Mouse (Mus musculus): Measurements from ENCODE around the gene Phb.
"Not testable (repeated sequence)": the region's sequence is repeated elsewhere in the genome, so short reads cannot be mapped to it uniquely, and the experiment has no call there.

The Phb gene

GRCm38 (mm10) chr11:95650981-95651380 is 15.8 kb upstream of the Phb start:
- DNase-seq = no peak

GRCm38 (mm10) chr11:95657449-95657848 is 9.3 kb upstream of the Phb start:
- no peak for DNase-seq

GRCm38 (mm10) chr11:95667177-95667576 is 420 bp downstream of the Phb start:
- peak; percentile 69 for DNase-seq

- not testable (repeated sequence) for DNase-seq
Measured at GRCm38 (mm10) chr11:95668086-95668485, 1.3 kb downstream of the Phb start.

- no peak for DNase-seq
Measured at GRCm38 (mm10) chr11:95675498-95675897, 8.7 kb downstream of the Phb start.

GRCm38 (mm10) chr11:95676307-95676706 is 9.6 kb downstream of the Phb start:
- peak; percentile 76 for DNase-seq

- DNase-seq = no peak
Measured at GRCm38 (mm10) chr11:95677925-95678701, 11.4 kb downstream of the Phb start.

- no peak for DNase-seq
Measured at GRCm38 (mm10) chr11:95681995-95682601, 15.3 kb downstream of the Phb start.

GRCm38 (mm10) chr11:95682946-95683345 is 16.2 kb downstream of the Phb start:
- DNase-seq = no peak

- DNase-seq = peak; percentile 76
Measured at GRCm38 (mm10) chr11:95686031-95686430, 19.3 kb downstream of the Phb start.

- DNase-seq = peak; percentile 70
Measured at GRCm38 (mm10) chr11:95687084-95687656, 20.4 kb downstream of the Phb start.

GRCm38 (mm10) chr11:95688515-95688914 is 21.8 kb downstream of the Phb start:
- peak; percentile 63 for DNase-seq

GRCm38 (mm10) chr11:95688981-95689380 is 22.2 kb downstream of the Phb start:
- peak; percentile 81 for DNase-seq

GRCm38 (mm10) chr11:95689544-95689943 is 22.8 kb downstream of the Phb start:
- DNase-seq = no peak

GRCm38 (mm10) chr11:95698541-95698940 is 31.8 kb downstream of the Phb start:
- DNase-seq = no peak

- peak; percentile 46 for DNase-seq
Measured at GRCm38 (mm10) chr11:95700778-95701739, 34.3 kb downstream of the Phb start.

GRCm38 (mm10) chr11:95704032-95704969 is 37.5 kb downstream of the Phb start:
- no peak for DNase-seq

- DNase-seq = no peak
Measured at GRCm38 (mm10) chr11:95704970-95705330, 38.2 kb downstream of the Phb start.

GRCm38 (mm10) chr11:95709534-95710040 is 42.8 kb downstream of the Phb start:
- no peak for DNase-seq

- no peak for DNase-seq
Measured at GRCm38 (mm10) chr11:95710478-95710877, 43.7 kb downstream of the Phb start.

GRCm38 (mm10) chr11:95712085-95712562 is 45.4 kb downstream of the Phb start:
- peak; percentile 56 for DNase-seq
